Mouse (Mus musculus) hindbrain, embryonic 10.5 days (tissue): ENCODE data around the gene Tmem60. TPM values are rescaled to one million over a fixed set of nuclear protein-coding genes. Genes with fewer than 3 reads are reported as not detected.
A peak's percentile ranks its signal among the peaks of the same experiment; 100 is the strongest.

Experiments
- DNase-seq: peaks from one replicate; pipeline ENCODE4 v3.0.0-alpha.2; 2017; ENCODE audit warnings: low spot score
- H3K27ac ChIP-seq: fragments of 300-500 bp; sonication (generic); 2 replicates; pipeline ENCODE4 v1.5.1; 2016; ENCODE audit warnings: mild to moderate bottlenecking, moderate library complexity
- H3K27me3 ChIP-seq: fragments of 300-500 bp; sonication (generic); 2 replicates; pipeline ENCODE4 v1.6.1; 2016; ENCODE audit warnings: mild to moderate bottlenecking; ENCODE audit not compliant: poor library complexity, insufficient read depth, severe bottlenecking
- H3K36me3 ChIP-seq: fragments of 300-500 bp; sonication (generic); 2 replicates; pipeline ENCODE4 v1.6.1; 2016; ENCODE audit warnings: mild to moderate bottlenecking, moderate library complexity
- H3K4me1 ChIP-seq: fragments of 300-500 bp; sonication (generic); replicated peaks from 2 replicates; pipeline ENCODE4 v1.6.1; 2016; ENCODE audit warnings: mild to moderate bottlenecking
- H3K4me3 ChIP-seq: fragments of 300-500 bp; sonication (generic); 2 replicates; pipeline ENCODE4 v1.5.1; 2016; ENCODE audit warnings: mild to moderate bottlenecking, moderate library complexity
- H3K9me3 ChIP-seq: fragments of 300-500 bp; sonication (generic); 2 replicates; pipeline ENCODE4 v1.6.1; 2016; ENCODE audit warnings: mild to moderate bottlenecking, moderate library complexity
- WGBS: fragments of 180-500 bp; shearing (Covaris S2); methylation state at CpG from one replicate; pipeline ENCODE4 v1.1.7; 2016; 5-methylcytosine and 5-hydroxymethylcytosine counted together
- polyA plus RNA-seq: library from polyadenylated mRNA; unstranded; fragments of >200 nt; fragmentation: Nextera tagmentation; extraction: Ambion mirVana; gene quantifications from 2 replicates; pipeline ENCODE4 v1.2.1, GENCODE M21; 2016

Gene Tmem60
- polyA plus RNA-seq, 1 experiment from 2014 or later: 58.8 TPM

DNA sequence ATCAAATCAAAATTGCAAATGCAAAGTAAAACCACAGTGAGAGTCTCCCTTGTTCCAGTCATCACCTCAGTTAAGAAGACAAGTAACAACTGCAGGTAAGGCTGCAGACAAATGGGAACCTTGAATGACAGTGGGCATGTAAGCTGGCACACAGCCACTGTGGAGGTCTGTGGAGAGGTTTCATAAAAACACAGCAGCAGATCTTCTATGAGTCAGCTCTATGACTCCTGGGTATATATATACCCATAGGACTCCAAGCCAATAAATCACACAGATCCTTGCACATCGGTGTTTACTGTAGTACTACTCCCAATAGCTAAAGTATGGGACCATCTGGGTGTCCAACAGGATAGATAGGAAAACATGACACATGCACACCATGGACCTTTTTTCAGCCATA lies 8.8 kb upstream of the Tmem60 start:
- 96% methylated on average over 1 of the region's 1 CpGs for WGBS
- H3K4me1 ChIP-seq: no peaks in the 10 kb centered on the region
- H3K36me3 ChIP-seq: no peaks in the 10 kb centered on the region
- H3K27me3 ChIP-seq: no peaks in the 10 kb centered on the region
- H3K27ac ChIP-seq: no peak overlapping the region
- DNase-seq: no peak
- 0 out of 2 replicates have a peak, but pooled peaks cover 2% of the 10 kb centered on the region for H3K9me3 ChIP-seq
- no peak overlapping the region for H3K4me3 ChIP-seq

DNA sequence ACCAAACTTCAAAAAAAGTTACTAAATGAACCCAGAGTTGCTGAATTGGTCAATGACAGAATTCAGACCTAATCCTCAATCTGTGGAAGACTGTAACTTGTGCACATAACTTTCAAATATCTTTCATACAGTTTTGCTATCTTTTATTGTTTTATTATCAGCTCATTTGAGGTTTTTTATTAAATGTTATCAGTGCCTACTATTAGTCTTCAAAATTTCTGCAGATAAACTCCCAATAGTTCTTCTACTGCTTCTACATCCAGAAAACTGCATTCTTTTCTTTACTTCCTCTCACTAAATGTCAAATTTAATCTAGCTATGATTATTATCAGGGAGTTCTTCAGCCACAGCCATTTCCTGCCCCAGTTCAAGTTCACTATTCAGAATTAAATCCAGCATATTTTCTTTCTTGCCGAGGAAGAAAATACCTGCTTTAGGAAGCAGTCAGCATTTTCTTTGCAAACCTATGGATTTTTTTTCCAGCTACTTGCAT lies 5.0 kb upstream of the Tmem60 start:
- Histone ChIP-seq H3K36me3 (no peaks in the 10 kb centered on the region), H3K27ac (no peak overlapping the region), H3K4me1 (peaks cover 6% of the 10 kb centered on the region), H3K9me3 (no peaks in the 10 kb centered on the region), H3K4me3 (no peak overlapping the region), H3K27me3 (no peaks in the 10 kb centered on the region)
- DNase-seq: no peak
- 87% methylated on average over 1 of the region's 1 CpGs for WGBS

DNA sequence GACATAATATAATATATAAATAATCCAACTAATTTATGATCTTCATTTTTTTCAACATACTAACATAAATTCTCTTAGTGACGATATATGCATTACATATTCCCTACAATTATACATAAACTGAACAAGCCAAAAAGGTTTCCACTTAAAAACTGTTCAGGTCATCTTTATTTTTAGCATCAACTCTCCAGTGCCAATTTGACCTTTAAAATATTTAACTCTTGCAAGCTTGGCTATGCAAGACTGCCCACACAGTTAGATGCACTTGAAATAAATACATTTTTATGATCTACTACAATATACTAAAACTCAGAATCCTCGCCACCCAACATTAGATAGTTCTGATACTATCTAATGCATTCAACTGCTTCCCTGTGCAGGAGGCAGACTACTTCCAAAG lies 1.6 kb upstream of the Tmem60 start:
- no peaks in the 10 kb centered on the region for H3K27me3 ChIP-seq
- peak overlapping the region; percentile 86 for H3K4me3 ChIP-seq
- H3K27ac ChIP-seq: no peak overlapping the region
- peaks cover 21% of the 10 kb centered on the region for H3K4me1 ChIP-seq
- no peak for DNase-seq
- 81% methylated on average over 2 of the region's 2 CpGs for whole genome bisulfite sequencing
- H3K9me3 ChIP-seq: no peaks in the 10 kb centered on the region
- peaks cover 5% of the 10 kb centered on the region for H3K36me3 ChIP-seq

DNA sequence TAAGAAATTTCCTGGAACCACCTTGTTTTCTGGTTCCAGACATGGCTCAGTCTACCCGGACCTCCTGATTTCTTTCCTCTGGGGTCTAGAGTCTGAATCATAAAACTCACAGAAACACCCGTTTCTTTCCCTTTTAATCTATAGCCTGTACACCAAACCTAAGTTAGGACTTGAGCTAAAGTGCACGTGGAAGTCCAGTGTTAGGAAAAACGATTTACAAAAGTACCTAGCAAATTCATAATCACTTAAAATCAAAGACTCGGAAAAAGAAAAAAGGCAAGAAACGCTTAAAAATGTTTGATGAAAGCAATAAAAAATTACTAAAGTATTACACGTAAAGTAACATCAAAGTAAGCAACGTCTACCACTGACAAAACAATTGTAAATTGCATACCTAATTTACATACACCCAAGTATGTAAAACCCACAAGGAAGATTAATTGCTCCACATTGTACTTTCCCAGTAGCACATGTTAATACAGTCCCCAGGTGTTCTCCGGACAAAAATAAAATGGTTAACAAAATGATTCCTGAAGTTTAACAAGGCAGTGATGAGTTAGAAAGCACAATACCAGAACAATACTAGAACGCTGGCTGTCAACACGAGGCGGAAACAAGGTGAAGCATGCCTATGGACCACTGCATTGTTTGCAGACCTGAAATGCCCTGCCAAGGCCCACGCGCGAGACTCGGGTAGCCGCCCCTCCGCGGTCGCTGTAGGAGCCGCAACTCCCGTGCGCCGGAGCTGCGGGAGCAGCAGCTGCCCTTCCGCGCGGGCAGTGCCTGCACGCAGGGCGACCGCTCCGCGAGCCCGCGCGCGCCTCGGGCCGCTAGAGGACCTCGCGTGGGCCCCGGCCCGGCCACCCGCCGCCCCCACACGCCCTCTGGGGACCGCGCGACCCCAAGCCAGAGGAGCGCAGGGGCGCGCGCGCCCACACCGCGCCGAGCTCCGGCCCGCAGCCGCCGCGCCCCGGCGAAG lies 905 bp upstream of the Tmem60 start:
- no peaks in the 10 kb centered on the region for H3K27me3 ChIP-seq
- H3K4me1 ChIP-seq: peaks cover 21% of the 10 kb centered on the region
- 3% methylated on average over 55 of the region's 64 CpGs for WGBS

DNA sequence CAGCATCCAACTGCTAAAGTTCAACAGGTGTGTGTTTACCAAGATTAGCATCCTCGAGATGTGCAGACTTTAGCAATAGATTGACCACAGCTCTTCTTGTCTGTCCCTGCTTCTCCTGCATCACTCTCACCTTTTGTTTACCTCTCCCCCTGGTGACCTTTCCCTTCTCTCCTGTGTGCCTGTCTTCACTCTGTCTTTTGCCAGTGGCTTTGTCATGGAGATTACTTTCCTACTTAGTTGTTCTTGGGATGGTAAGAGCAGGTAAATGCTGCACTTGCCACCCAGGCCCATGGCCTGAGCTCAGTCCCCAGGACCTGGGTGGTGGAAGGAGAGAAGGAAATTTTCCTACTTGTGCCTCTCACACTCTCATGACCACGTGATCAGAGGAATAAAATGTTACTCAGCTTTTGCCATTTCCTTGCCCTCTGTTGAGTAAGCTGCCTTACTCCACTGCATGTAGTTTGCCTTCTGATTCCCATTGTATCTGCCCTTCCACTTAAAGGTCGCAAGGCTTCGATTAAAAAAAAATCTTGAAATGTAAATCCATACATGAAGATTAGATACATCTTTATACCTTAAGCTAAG lies 2.1 kb downstream of the Tmem60 start:
- H3K4me3 ChIP-seq: peak overlapping the region; percentile 86
- H3K36me3 ChIP-seq: peaks cover 35% of the 10 kb centered on the region
- H3K9me3 ChIP-seq: no peaks in the 10 kb centered on the region
- H3K27ac ChIP-seq: no peak overlapping the region
- peaks cover 21% of the 10 kb centered on the region for H3K4me1 ChIP-seq
- no peak for DNase-seq
- 79% methylated on average over 4 of the region's 4 CpGs for WGBS
- H3K27me3 ChIP-seq: no peaks in the 10 kb centered on the region

More for the DNA sequence above, 905 bp upstream of the Tmem60 start:
- H3K9me3 ChIP-seq: no peaks in the 10 kb centered on the region
- DNase-seq: peak; percentile 54
- H3K36me3 ChIP-seq: peaks cover 12% of the 10 kb centered on the region
- H3K27ac ChIP-seq: peak overlapping the region; percentile 95
- H3K4me3 ChIP-seq: peak overlapping the region; percentile 86

DNA sequence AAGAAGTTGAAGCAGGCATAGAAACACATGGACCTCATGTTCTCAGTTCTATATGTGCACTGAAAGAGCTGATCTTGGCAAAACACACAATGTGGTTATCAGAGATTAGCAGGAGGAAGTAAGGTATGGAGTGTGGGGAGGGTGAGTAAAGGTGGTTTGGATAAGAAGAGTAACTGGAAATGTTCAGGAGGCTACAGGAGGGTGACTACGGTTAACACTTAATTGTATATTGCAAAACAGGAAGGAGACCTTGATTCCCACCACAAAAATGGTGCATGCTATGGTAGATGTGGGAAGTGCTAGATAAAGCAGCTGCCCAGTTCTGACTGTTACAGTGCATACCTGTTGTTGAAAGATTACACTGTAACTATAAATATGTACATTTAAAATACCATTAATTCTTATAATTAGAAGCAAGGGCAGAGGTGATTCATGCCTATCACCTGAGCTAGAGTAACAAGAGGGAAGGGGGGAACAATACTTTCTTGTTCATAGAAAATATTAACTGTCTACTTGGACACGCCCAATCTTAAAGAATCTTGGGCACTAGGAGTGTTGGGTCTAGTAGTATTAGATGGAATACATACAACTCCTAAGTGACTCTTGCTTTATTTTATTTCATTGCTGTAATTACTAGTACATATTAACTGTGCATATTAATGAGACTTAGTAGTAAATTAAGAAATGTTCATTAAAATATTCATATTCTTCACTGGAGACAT lies 15.6 kb downstream of the Tmem60 start:
- H3K4me3 ChIP-seq: no peak overlapping the region
- H3K4me1 ChIP-seq: no peaks in the 10 kb centered on the region
- no peaks in the 10 kb centered on the region for H3K27me3 ChIP-seq
- peaks cover 67% of the 10 kb centered on the region for H3K36me3 ChIP-seq
- no peaks in the 10 kb centered on the region for H3K9me3 ChIP-seq
- WGBS: 92% methylated on average over 2 of the region's 2 CpGs
- no peak for DNase-seq
- H3K27ac ChIP-seq: no peak overlapping the region

DNA sequence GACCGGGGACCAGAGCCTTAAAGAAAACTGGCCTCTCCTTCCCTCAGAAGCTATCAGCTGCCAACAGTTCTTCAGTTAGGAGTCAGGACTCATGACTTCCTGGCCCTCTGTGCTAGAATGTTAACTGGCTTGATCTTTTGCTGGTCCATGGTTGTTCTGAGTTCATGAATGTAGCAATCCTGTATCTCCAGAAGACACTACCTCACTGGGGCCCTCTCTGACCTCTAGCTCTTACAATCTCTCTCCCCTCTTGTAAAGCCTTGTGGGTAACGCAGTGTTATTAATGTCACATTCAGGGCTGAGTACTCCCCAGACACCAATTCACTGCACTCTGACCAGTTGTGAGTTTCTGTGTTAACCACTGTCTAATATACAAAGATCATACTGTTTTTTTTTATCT lies 22.7 kb downstream of the Tmem60 start:
- peaks cover 66% of the 10 kb centered on the region for H3K36me3 ChIP-seq

DNA sequence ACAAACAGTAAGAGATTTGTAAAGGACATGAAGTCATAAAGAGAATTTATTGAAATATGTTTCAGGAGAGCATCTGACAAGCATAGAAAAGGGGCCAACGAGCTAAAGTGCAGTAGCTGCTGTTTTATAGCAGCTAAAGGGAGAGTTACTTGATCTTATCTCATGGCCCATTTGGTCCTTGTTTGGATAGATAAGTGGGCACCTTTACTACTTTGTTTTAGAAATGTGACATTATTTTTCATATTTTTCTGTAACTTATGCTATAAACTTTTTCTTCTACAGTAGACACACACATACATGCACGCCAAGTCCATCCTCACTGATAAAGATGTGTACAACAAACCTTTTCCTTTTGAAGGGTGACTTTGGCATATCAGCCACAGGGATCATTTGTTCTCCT lies 23.4 kb downstream of the Tmem60 start:
- Histone ChIP-seq H3K36me3 (peaks cover 61% of the 10 kb centered on the region), H3K9me3 (no peaks in the 10 kb centered on the region), H3K27ac (no peak overlapping the region), H3K4me3 (no peak overlapping the region), H3K4me1 (no peaks in the 10 kb centered on the region), H3K27me3 (no peaks in the 10 kb centered on the region)
- DNase-seq: no peak
- 95% methylated on average over 2 of the region's 2 CpGs for WGBS

More for the DNA sequence above, 22.7 kb downstream of the Tmem60 start:
- H3K9me3 ChIP-seq: no peaks in the 10 kb centered on the region
- no peak overlapping the region for H3K27ac ChIP-seq
- H3K4me1 ChIP-seq: no peaks in the 10 kb centered on the region
- no peak overlapping the region for H3K4me3 ChIP-seq
- WGBS: 88% methylated on average over 2 of the region's 2 CpGs
- no peaks in the 10 kb centered on the region for H3K27me3 ChIP-seq
- DNase-seq: no peak

DNA sequence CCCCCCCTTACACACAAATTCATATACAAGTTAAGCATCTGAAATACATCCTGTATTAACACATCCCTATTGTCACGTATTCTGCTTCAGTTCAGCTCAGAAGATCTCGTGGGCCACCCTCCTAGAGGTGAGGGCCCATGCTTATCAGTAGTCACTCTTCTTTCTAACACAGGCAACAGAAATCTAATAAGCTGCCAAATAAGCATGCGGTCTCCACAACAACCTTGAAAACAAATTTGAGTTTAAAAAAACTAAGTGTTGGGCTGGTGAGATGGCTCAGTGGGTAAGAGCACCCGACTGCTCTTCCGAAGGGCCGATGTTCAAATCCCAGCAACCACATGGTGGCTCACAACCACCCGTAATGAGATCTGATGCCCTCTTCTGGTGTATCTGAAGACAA lies 24.2 kb downstream of the Tmem60 start:
- Histone ChIP-seq H3K4me3 (no peak overlapping the region), H3K27ac (no peak overlapping the region), H3K9me3 (no peaks in the 10 kb centered on the region), H3K27me3 (no peaks in the 10 kb centered on the region), H3K4me1 (no peaks in the 10 kb centered on the region), H3K36me3 (peaks cover 53% of the 10 kb centered on the region)
- DNase-seq: no peak
- 95% methylated on average over 7 of the region's 7 CpGs for WGBS

DNA sequence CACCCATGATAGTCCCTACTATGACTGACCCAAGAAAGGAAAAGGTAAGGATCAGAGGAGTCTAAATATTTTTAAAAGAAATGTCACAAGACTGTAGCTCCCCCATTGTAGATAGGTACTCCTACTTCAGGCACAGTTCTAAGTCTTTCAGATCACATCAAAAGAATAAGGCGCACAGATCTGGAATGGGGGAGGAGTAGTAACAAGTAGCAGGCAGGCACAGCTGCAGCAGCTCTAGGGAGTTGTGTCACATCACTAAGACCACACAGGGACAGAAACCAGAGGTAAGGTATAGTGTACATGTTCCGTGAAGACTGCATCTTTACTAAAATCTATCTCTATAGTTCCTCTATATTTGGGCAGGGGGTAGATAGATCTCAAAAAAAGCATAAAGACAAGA lies 29.8 kb downstream of the Tmem60 start:
- no peak for DNase-seq
- H3K4me3 ChIP-seq: no peak overlapping the region
- H3K36me3 ChIP-seq: peaks cover 13% of the 10 kb centered on the region
- no peaks in the 10 kb centered on the region for H3K27me3 ChIP-seq
- H3K4me1 ChIP-seq: no peaks in the 10 kb centered on the region
- 93% methylated on average over 2 of the region's 2 CpGs for WGBS
- H3K9me3 ChIP-seq: no peaks in the 10 kb centered on the region
- H3K27ac ChIP-seq: no peak overlapping the region

DNA sequence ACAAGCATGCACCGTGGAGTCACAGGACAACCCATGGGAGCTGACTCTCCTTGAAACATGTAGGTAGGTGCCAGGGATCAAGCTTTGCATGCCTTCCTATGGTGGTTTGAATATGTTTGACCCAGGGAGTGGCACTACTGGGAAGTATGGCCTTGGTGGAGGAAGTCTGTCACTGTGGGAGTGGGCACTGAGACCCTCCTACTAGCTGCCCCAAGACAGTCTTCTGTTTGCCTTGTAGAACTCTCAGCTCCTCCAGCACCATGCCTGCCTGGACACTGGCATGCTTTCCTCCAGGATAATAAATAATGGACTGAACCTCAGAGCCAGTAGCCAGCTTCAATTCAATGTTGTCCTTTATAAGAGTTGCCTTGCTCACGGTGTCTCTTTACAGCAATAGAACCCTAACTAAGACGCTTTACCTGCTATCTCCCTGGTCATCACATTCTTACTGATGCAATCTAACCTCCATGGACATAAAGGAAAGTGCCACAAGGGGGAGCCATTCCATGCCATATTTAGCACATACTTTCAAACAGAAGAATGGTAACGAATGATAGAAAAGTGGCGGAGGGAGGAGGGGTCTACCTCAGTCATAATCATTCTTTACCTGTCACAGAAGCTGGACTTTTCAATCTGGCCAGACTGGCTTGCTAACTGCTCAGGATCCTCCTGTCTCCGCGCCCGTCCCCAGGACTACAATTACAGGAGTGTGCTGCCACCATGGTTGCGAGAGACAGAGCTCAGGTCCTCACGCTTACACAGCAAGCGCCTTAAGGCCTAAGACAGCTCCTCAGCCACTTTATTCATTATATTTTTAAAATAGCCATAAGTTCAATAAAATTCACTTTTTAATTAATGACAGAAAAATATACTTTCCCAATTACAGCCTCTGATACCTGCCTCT lies 31.6 kb downstream of the Tmem60 start:
- H3K27ac ChIP-seq: no peak overlapping the region
- H3K9me3 ChIP-seq: no peaks in the 10 kb centered on the region
- no peaks in the 10 kb centered on the region for H3K27me3 ChIP-seq
- H3K36me3 ChIP-seq: no peaks in the 10 kb centered on the region
- no peak overlapping the region for H3K4me3 ChIP-seq
- peak; percentile 51 for DNase-seq
- H3K4me1 ChIP-seq: no peaks in the 10 kb centered on the region
- 80% methylated on average over 11 of the region's 11 CpGs for WGBS

DNA sequence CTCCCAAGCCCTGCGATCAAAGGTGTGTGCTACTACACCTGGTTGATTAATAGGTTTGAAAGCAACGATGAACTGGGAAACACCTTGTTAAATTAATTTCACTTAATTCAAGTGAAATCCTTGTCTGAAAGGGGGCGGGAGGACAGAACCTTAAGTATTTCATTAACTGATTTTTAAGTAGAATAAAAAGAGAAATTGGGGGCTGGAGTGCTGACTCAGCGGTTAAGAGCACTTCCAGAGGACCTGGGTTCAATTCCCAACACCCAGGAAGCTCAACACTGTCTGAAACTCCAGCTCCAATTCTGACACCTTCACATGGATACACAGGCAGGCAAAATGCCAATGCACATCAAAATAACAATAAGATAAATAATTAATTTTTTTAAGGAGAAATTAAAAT lies 37.0 kb downstream of the Tmem60 start:
- Histone ChIP-seq H3K27ac (no peak overlapping the region), H3K4me3 (no peak overlapping the region), H3K36me3 (peaks cover 9% of the 10 kb centered on the region), H3K27me3 (no peaks in the 10 kb centered on the region), H3K4me1 (no peaks in the 10 kb centered on the region), H3K9me3 (no peaks in the 10 kb centered on the region)
- no peak for DNase-seq
- WGBS: 92% methylated on average over 4 of the region's 4 CpGs
